Mouse (Mus musculus) kidney, adult 2 months (tissue): ENCODE data around the gene Faap20.

Experiments used
- CTCF ChIP-seq: fragments of 200-500 bp; conservative IDR thresholded peaks from 2 replicates; pipeline ENCODE4 v1.5.1; 2011; ENCODE audit warnings: low read depth, mild to moderate bottlenecking, control low read depth, low read length, moderate library complexity, mixed read lengths; ENCODE audit not compliant: insufficient read depth, insufficient read length
- POLR2A ChIP-seq: fragments of 200-500 bp; IDR thresholded peaks from one replicate; pipeline ENCODE4 v1.6.1; 2011; ENCODE audit warnings: low read depth, low read length, control low read depth

GRCm38 (mm10) chr4:155249648-155250351 is at the start of gene Faap20:
- TF ChIP-seq CTCF = no peak
- TF ChIP-seq POLR2A = peak; percentile 61
